In genomic region chr3:103829036-103829435, GRCm38 (mm10) we compare ENCODE assay signal across 24 mouse cellular contexts. TPM values are rescaled to one million over a fixed set of nuclear protein-coding genes. Genes with fewer than 3 reads are reported as not detected.
A peak's percentile ranks its signal among the peaks of the same experiment; 100 is the strongest.
DNase-seq lines count a peak whose midpoint lies in the region; ATAC-seq lines count a peak whose summit lies in the region.
"Had no signal": no experiment of that assay in that cellular context is flagged by ENCODE, and none has a peak within 500 bp of the region (broad histone marks: within the 10 kb centered on the region; RNA-seq: fewer than 3 reads in every experiment).

No protein-coding gene starts in this region.

- WGBS in liver, embryonic 12.5 days (ENCODE audit: insufficient replicate concordance) = 79% methylated on average over 3 of the region's 3 CpGs

- DNase-seq in CD4-positive helper T cell, adult 2 months (ENCODE audit: low read depth, low spot score) = peak; percentile 38
- no peak for DNase-seq in spleen, postnatal 10 days (ENCODE audit: low spot score in 2 of 2)
- DNase-seq in embryo, embryonic 10.5 days (ENCODE audit: low spot score) = no peak
- DNase-seq: adrenal gland, adult 2 months; adrenal gland, postnatal 10 days; adrenal gland, postnatal 25 days; B cell, adult 2 months; cerebellum, adult 11 months; cerebellum, adult 18-20 months; cerebellum, adult 8-10 months; cerebellum, adult 9-11 months; cerebellum, postnatal 14 days; cerebellum, postnatal 36 days; forebrain, postnatal 0 days had no signal

- H3K9me3 ChIP-seq in liver, embryonic 12.5 days (replicated peaks) = no peaks in the 10 kb centered on the region
- H3K9me3 ChIP-seq: embryonic facial prominence, embryonic 10.5 days; embryonic facial prominence, embryonic 12.5 days; forebrain, embryonic 13.5 days; forebrain, embryonic 15.5 days; G1E had no signal

- peak; percentile 47 for ATAC-seq in CD4-positive, CD25-positive, alpha-beta regulatory T cell, adult 4 months
- peak; percentile 26 for ATAC-seq in activated CD4-positive, CD25-positive, alpha-beta regulatory T cell, adult 4 months
- peak; percentile 56 for ATAC-seq in inflammation-experienced regulatory T-cells, adult 6 months
- ATAC-seq in liver, embryonic 12.5 days = no peak
- ATAC-seq: forebrain, embryonic 13.5 days; forebrain, embryonic 15.5 days; forebrain, postnatal 0 days; Patski had no signal

- H3K9ac ChIP-seq in liver, embryonic 12.5 days = no peak overlapping the region
- H3K9ac ChIP-seq: embryonic facial prominence, embryonic 12.5 days; forebrain, embryonic 13.5 days; forebrain, embryonic 15.5 days; forebrain, postnatal 0 days had no signal

- H3K4me3 ChIP-seq in liver, embryonic 12.5 days = no peak overlapping the region
- H3K4me3 ChIP-seq: embryonic facial prominence, embryonic 10.5 days; embryonic facial prominence, embryonic 12.5 days; forebrain, embryonic 13.5 days; forebrain, embryonic 15.5 days had no signal

- H3K27ac ChIP-seq in liver, embryonic 12.5 days = no peak overlapping the region
- H3K27ac ChIP-seq: embryonic facial prominence, embryonic 10.5 days; embryonic facial prominence, embryonic 12.5 days; forebrain, embryonic 13.5 days; forebrain, embryonic 15.5 days had no signal

- peaks cover 25% of the 10 kb centered on the region for H3K4me1 ChIP-seq in liver, embryonic 12.5 days
- H3K4me1 ChIP-seq: embryonic facial prominence, embryonic 10.5 days; embryonic facial prominence, embryonic 12.5 days; forebrain, embryonic 13.5 days; forebrain, embryonic 15.5 days had no signal

- no peaks in the 10 kb centered on the region for H3K27me3 ChIP-seq in liver, embryonic 12.5 days (replicated peaks)
- H3K27me3 ChIP-seq: embryonic facial prominence, embryonic 12.5 days; forebrain, embryonic 13.5 days; forebrain, embryonic 15.5 days; Patski had no signal

- no peak overlapping the region for H3K4me2 ChIP-seq in liver, embryonic 12.5 days
- H3K4me2 ChIP-seq: embryonic facial prominence, embryonic 12.5 days; forebrain, embryonic 13.5 days; forebrain, embryonic 15.5 days had no signal

- no peaks in the 10 kb centered on the region for H3K36me3 ChIP-seq in liver, embryonic 12.5 days
- H3K36me3 ChIP-seq: embryonic facial prominence, embryonic 10.5 days; embryonic facial prominence, embryonic 12.5 days; forebrain, embryonic 15.5 days had no signal

RNA-seq across cellular contexts. Expression of gene Bcl2l15, which starts 3.4 kb away (rescaled TPM):
- polyA plus RNA-seq in CD4-positive, CD25-positive, alpha-beta regulatory T cell, adult 4 months (2017; shearing (Covaris generic)) = 1 to 10 TPM; 6.2 to 8.6 TPM
- polyA plus RNA-seq in activated CD4-positive, CD25-positive, alpha-beta regulatory T cell, adult 4 months (2017; shearing (Covaris generic)) = 1 to 10 TPM; 3.1 to 7.9 TPM
- 1 to 10 TPM in 2 of 3 experiments, under 1 TPM in 1; 0.93 to 9.9 (median 6.3) TPM for polyA plus RNA-seq in inflammation-experienced regulatory T-cells, adult 6 months (2017; shearing (Covaris generic))
- polyA plus RNA-seq in liver, embryonic 12.5 days (2016; fragmentation: Nextera tagmentation; extraction: Ambion mirVana) = 1.6 and 1.7 TPM in 2 replicates
- polyA plus RNA-seq: adrenal gland, adult 2 months; embryonic facial prominence, embryonic 12.5 days; forebrain, postnatal 0 days; G1E had no signal

RNA-seq across cellular contexts. Expression of gene Gm43064, which starts 19.7 kb away (rescaled TPM):
- polyA plus RNA-seq in CD4-positive, CD25-positive, alpha-beta regulatory T cell, adult 4 months (2017; shearing (Covaris generic)) = under 1 TPM in 1 of 2 experiments, not detected in 1; 0.52 TPM
- under 1 TPM in 1 of 2 experiments, not detected in 1; 0.36 TPM for polyA plus RNA-seq in activated CD4-positive, CD25-positive, alpha-beta regulatory T cell, adult 4 months (2017; shearing (Covaris generic))
- under 1 TPM in 2 of 3 experiments, not detected in 1; 0.13 to 0.78 TPM for polyA plus RNA-seq in inflammation-experienced regulatory T-cells, adult 6 months (2017; shearing (Covaris generic))
- polyA plus RNA-seq in liver, embryonic 12.5 days (2016; fragmentation: Nextera tagmentation; extraction: Ambion mirVana) = 0.56 and 0.60 TPM in 2 replicates
- polyA plus RNA-seq: adrenal gland, adult 2 months; embryonic facial prominence, embryonic 10.5 days; forebrain, embryonic 13.5 days; forebrain, embryonic 15.5 days had no signal

RNA-seq across cellular contexts. Expression of gene Ap4b1, which starts 19.7 kb away (rescaled TPM):
- 10 to 100 TPM; 20.6 to 31.7 TPM for polyA plus RNA-seq in CD4-positive, CD25-positive, alpha-beta regulatory T cell, adult 4 months (2017; shearing (Covaris generic))
- 10 to 100 TPM; 10.8 to 18.3 TPM for polyA plus RNA-seq in activated CD4-positive, CD25-positive, alpha-beta regulatory T cell, adult 4 months (2017; shearing (Covaris generic))
- 10 to 100 TPM; 16.5 to 21.5 (median 16.7) TPM for polyA plus RNA-seq in inflammation-experienced regulatory T-cells, adult 6 months (2017; shearing (Covaris generic))
- polyA plus RNA-seq in liver, embryonic 12.5 days (2016; fragmentation: Nextera tagmentation; extraction: Ambion mirVana) = 18.7 and 19.4 TPM in 2 replicates

RNA-seq across cellular contexts. Expression of gene Dclre1b, which starts 19.8 kb away (rescaled TPM):
- 10 to 100 TPM; 17.5 to 19.5 TPM for polyA plus RNA-seq in CD4-positive, CD25-positive, alpha-beta regulatory T cell, adult 4 months (2017; shearing (Covaris generic))
- polyA plus RNA-seq in activated CD4-positive, CD25-positive, alpha-beta regulatory T cell, adult 4 months (2017; shearing (Covaris generic)) = 10 to 100 TPM; 18.4 to 30.4 TPM
- polyA plus RNA-seq in inflammation-experienced regulatory T-cells, adult 6 months (2017; shearing (Covaris generic)) = 10 to 100 TPM; 16.5 to 23.8 (median 17.7) TPM
- polyA plus RNA-seq in liver, embryonic 12.5 days (2016; fragmentation: Nextera tagmentation; extraction: Ambion mirVana) = 28.4 and 30.8 TPM in 2 replicates

RNA-seq across cellular contexts. Expression of gene Ptpn22, which starts 30.6 kb away (rescaled TPM):
- 100 to 1,000 TPM; 350 to 445 TPM for polyA plus RNA-seq in CD4-positive, CD25-positive, alpha-beta regulatory T cell, adult 4 months (2017; shearing (Covaris generic))
- polyA plus RNA-seq in activated CD4-positive, CD25-positive, alpha-beta regulatory T cell, adult 4 months (2017; shearing (Covaris generic)) = 100 to 1,000 TPM; 302 to 352 TPM
- polyA plus RNA-seq in inflammation-experienced regulatory T-cells, adult 6 months (2017; shearing (Covaris generic)) = 100 to 1,000 TPM; 410 to 567 (median 415) TPM
- polyA plus RNA-seq in liver, embryonic 12.5 days (2016; fragmentation: Nextera tagmentation; extraction: Ambion mirVana) = 2.0 TPM in 2 replicates
- polyA plus RNA-seq: G1E had no signal
